Mouse (Mus musculus) adipocyte (in vitro differentiated cells): ENCODE measurements around the gene AC134908.4.
"Not testable (repeated sequence)": the region's sequence is repeated elsewhere in the genome, so short reads cannot be mapped to it uniquely, and the experiment has no call there.

Experiments
- DNase-seq: peaks from one replicate; pipeline ENCODE4 v3.0.0-alpha.2; 2016; ENCODE audit warnings: low spot score

The AC134908.4 gene

GRCm38 (mm10) chr17:25808028-25808427 lies 12.6 kb upstream of the AC134908.4 start:
- DNase-seq, result no peak

GRCm38 (mm10) chr17:25807452-25807851 lies 12.0 kb upstream of the AC134908.4 start:
- DNase-seq, result not testable (repeated sequence)

GRCm38 (mm10) chr17:25806507-25806906 lies 11.0 kb upstream of the AC134908.4 start:
- DNase-seq, result no peak

GRCm38 (mm10) chr17:25802825-25803517 lies 7.5 kb upstream of the AC134908.4 start:
- DNase-seq, result no peak

- peak; percentile 88 for DNase-seq
These were observed 5.6 kb upstream of the AC134908.4 start for GRCm38 (mm10) chr17:25801029-25801428.

- peak; percentile 78 for DNase-seq
These were observed 1.5 kb upstream of the AC134908.4 start, which contains the start of gene Metrn for GRCm38 (mm10) chr17:25796951-25797369. TSS of gene Metrn (minus strand) at chr17:25797136.

GRCm38 (mm10) chr17:25796211-25796771 lies 832 bp upstream of the AC134908.4 start:
- DNase-seq, result peak; percentile 32

GRCm38 (mm10) chr17:25794998-25795397 lies 461 bp downstream of the AC134908.4 start:
- DNase-seq, result no peak

- no peak for DNase-seq
These were observed 1.3 kb downstream of the AC134908.4 start for GRCm38 (mm10) chr17:25794197-25794596.

GRCm38 (mm10) chr17:25792615-25793014 lies 2.8 kb downstream of the AC134908.4 start, which contains the start of gene Fam173a:
TSS of gene Fam173a (minus strand) at chr17:25792901.
- peak; percentile 80 for DNase-seq

GRCm38 (mm10) chr17:25791843-25792527 lies 3.5 kb downstream of the AC134908.4 start:
- peak; percentile 89 for DNase-seq

GRCm38 (mm10) chr17:25791320-25791842 lies 4.1 kb downstream of the AC134908.4 start:
- DNase-seq, result no peak

GRCm38 (mm10) chr17:25786781-25787504 lies 8.5 kb downstream of the AC134908.4 start:
- DNase-seq, result no peak

- no peak for DNase-seq
These were observed 9.2 kb downstream of the AC134908.4 start, which contains the start of gene Ccdc78 for GRCm38 (mm10) chr17:25786280-25786679. TSS of gene Ccdc78 (plus strand) at chr17:25786580.

GRCm38 (mm10) chr17:25785281-25785745 lies 10.1 kb downstream of the AC134908.4 start, which contains the start of gene Haghl:
TSS of gene Haghl (minus strand) at chr17:25785673.
- DNase-seq, result peak; percentile 98

GRCm38 (mm10) chr17:25783861-25784574 lies 11.4 kb downstream of the AC134908.4 start:
- no peak for DNase-seq

- no peak for DNase-seq
These were observed 12.4 kb downstream of the AC134908.4 start for GRCm38 (mm10) chr17:25783086-25783485.

- DNase-seq, result no peak
These were observed 14.1 kb downstream of the AC134908.4 start for GRCm38 (mm10) chr17:25781339-25781738.

GRCm38 (mm10) chr17:25777948-25778347 lies 17.5 kb downstream of the AC134908.4 start:
- DNase-seq, result no peak

GRCm38 (mm10) chr17:25775318-25776062 lies 20.0 kb downstream of the AC134908.4 start:
- no peak for DNase-seq
